Mouse (Mus musculus) midbrain, embryonic 15.5 days (tissue): Measurements from ENCODE around the gene Top3a. TPM values are rescaled to one million over a fixed set of nuclear protein-coding genes. Genes with fewer than 3 reads are reported as not detected.

ENCODE experiments used
- ATAC-seq: fragments of 200-750 bp; cut with Nextera tagmentation; replicated peaks from 2 replicates; pipeline ENCODE4 v1.8.0; 2017; ENCODE audit warnings: moderate TSS enrichment
- H3K27ac ChIP-seq: fragments of 300-500 bp; sonication (generic); 2 replicates; pipeline ENCODE4 v1.5.1; 2015; ENCODE audit warnings: mild to moderate bottlenecking, inconsistent platforms
- H3K27me3 ChIP-seq: fragments of 300-500 bp; sonication (generic); replicated peaks from 2 replicates; pipeline ENCODE4 v1.6.1; 2015; ENCODE audit warnings: inconsistent platforms
- H3K36me3 ChIP-seq: fragments of 300-500 bp; sonication (generic); replicated peaks from 2 replicates; pipeline ENCODE4 v1.6.1; 2015; ENCODE audit warnings: inconsistent platforms
- H3K4me1 ChIP-seq: fragments of 300-500 bp; sonication (generic); 2 replicates; pipeline ENCODE4 v1.6.1; 2015; ENCODE audit warnings: inconsistent platforms
- H3K4me2 ChIP-seq: fragments of 300-500 bp; sonication (generic); 2 replicates; pipeline ENCODE4 v1.6.1; 2015; ENCODE audit warnings: inconsistent platforms, mild to moderate bottlenecking, moderate library complexity
- H3K4me3 ChIP-seq: fragments of 300-500 bp; sonication (generic); 2 replicates; pipeline ENCODE4 v1.5.1; 2015; ENCODE audit warnings: mild to moderate bottlenecking, inconsistent platforms
- H3K9ac ChIP-seq: fragments of 300-500 bp; sonication (generic); 2 replicates; pipeline ENCODE4 v1.6.1; 2015; ENCODE audit warnings: mild to moderate bottlenecking, inconsistent platforms
- H3K9me3 ChIP-seq: fragments of 300-500 bp; sonication (generic); 2 replicates; pipeline ENCODE4 v1.6.1; 2016; ENCODE audit warnings: inconsistent platforms
- WGBS: fragments of 180-500 bp; shearing (Covaris S2); methylation state at CpG from one replicate; pipeline ENCODE4 v1.1.7; 2015; ENCODE audit warnings: mixed read lengths; 5-methylcytosine and 5-hydroxymethylcytosine counted together
- polyA plus RNA-seq: library from polyadenylated mRNA; unstranded; fragments of >200 nt; fragmentation: Nextera tagmentation; extraction: Ambion mirVana; gene quantifications from 2 replicates; pipeline ENCODE4 v1.2.1, GENCODE M21; 2015

Top3a gene
- polyA plus RNA-seq, 1 experiment from 2014 or later: 9.4 TPM

DNA sequence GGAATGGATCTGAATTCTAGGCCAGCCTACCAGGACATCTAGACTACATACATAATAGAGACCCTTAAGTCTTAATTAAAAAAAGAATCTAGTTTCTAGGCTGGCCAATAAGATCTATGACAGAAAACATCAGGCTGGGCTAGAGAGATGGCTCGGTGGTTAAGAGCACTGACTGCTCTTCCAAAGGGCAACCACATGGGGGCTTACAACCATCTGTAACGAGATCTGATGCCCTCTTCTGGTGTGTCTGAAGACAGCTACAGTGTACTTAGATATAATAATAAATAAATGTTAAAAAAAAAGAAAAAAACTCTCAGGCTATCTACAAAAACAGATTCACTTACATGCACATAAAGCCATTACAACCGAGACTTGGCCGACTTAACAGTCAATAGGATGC, 22.8 kb upstream of the Top3a start:
- ATAC-seq: no peak
- Histone ChIP-seq H3K9me3 (no peaks in the 10 kb centered on the region), H3K27ac (no peak overlapping the region), H3K27me3 (no peaks in the 10 kb centered on the region), H3K36me3 (no peaks in the 10 kb centered on the region), H3K4me3 (no peak overlapping the region), H3K4me2 (no peak overlapping the region), H3K4me1 (no peaks in the 10 kb centered on the region), H3K9ac (no peak overlapping the region)
- WGBS: 93% methylated on average over 4 of the region's 4 CpGs

DNA sequence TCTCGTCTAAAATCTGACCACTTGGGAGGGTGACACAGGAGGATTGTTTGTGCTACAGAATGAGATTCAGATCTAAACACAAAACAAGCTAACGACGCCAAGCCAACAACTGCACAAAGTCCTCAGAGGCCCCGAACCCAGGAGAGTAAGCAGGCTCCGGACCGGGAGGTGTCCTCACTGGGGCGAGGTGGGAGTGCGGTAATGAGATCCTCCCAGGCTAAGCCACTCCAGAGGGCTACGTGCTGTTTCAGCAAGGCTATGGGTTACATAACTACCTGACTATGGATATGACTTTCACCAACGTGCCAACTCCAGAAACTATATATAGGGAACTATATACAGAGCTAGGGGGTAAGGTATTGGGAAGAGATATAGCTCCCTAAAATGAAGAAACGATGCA, 19.2 kb upstream of the Top3a start:
- WGBS: 94% methylated on average over 11 of the region's 11 CpGs

GRCm38 (mm10) chr11:60790472-60790871, 13.3 kb upstream of the Top3a start:
- ATAC-seq: no peak
- H3K27ac ChIP-seq: no peak overlapping the region
- H3K27me3 ChIP-seq: no peaks in the 10 kb centered on the region
- 83% methylated on average over 2 of the region's 2 CpGs for WGBS
- H3K4me1 ChIP-seq: no peaks in the 10 kb centered on the region
- H3K9ac ChIP-seq: no peak overlapping the region
- H3K36me3 ChIP-seq: peaks cover 32% of the 10 kb centered on the region; the same call in 1 of the 2 replicates
- no peak overlapping the region for H3K4me2 ChIP-seq
- no peak overlapping the region for H3K4me3 ChIP-seq
- no peaks in the 10 kb centered on the region for H3K9me3 ChIP-seq

More for the DNA sequence above, 19.2 kb upstream of the Top3a start:
- Histone ChIP-seq H3K4me2 (no peak overlapping the region), H3K4me1 (no peaks in the 10 kb centered on the region), H3K9ac (no peak overlapping the region), H3K36me3 (no peaks in the 10 kb centered on the region), H3K4me3 (no peak overlapping the region), H3K27ac (no peak overlapping the region), H3K9me3 (no peaks in the 10 kb centered on the region), H3K27me3 (no peaks in the 10 kb centered on the region)
- ATAC-seq: no peak

GRCm38 (mm10) chr11:60787595-60787994, 10.4 kb upstream of the Top3a start:
- Histone ChIP-seq H3K27ac (no peak overlapping the region), H3K27me3 (no peaks in the 10 kb centered on the region), H3K9ac (no peak overlapping the region), H3K4me1 (peaks cover 5% of the 10 kb centered on the region), H3K9me3 (no peaks in the 10 kb centered on the region), H3K4me3 (no peak overlapping the region), H3K4me2 (no peak overlapping the region), H3K36me3 (peaks cover 45% of the 10 kb centered on the region; the same call in 1 of the 2 replicates)
- ATAC-seq: no peak
- 40% methylated on average over 1 of the region's 1 CpGs for WGBS

- no peaks in the 10 kb centered on the region for H3K9me3 ChIP-seq
- H3K27me3 ChIP-seq: no peaks in the 10 kb centered on the region
- H3K9ac ChIP-seq: no peak overlapping the region
- no peak overlapping the region for H3K4me3 ChIP-seq
- H3K4me2 ChIP-seq: no peak overlapping the region
- 96% methylated on average over 8 of the region's 8 CpGs for WGBS
- peaks cover 37% of the 10 kb centered on the region for H3K4me1 ChIP-seq
- no peak overlapping the region for H3K27ac ChIP-seq
- no peak for ATAC-seq
- H3K36me3 ChIP-seq: peaks cover 36% of the 10 kb centered on the region; the same call in 1 of the 2 replicates
Observed at GRCm38 (mm10) chr11:60784179-60784922, 7.2 kb upstream of the Top3a start.

DNA sequence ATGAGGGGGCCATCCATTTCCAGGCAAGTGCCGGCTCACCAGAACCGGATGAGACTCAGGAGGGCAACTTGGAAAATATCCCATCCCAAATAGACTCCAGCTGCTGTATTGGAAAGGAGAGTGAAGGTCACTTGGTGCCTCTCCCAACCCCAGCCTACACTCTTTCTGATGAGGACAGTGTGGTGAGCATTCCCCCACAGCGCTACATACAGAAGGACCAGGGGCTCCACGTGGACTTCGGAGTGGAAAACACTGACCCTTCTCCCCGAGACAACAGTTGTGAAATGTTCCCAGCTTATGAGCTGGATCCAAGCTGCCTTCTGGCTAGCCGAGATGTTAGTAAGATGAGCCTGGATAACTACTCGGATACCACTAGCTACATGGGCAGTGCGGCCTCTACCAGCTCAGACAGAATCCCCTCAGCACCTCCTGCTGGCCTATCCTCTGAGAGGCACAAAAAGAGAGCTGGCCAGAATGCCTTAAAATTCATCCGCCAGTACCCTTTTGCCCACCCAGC, 2.6 kb upstream of the Top3a start:
- H3K27me3 ChIP-seq: no peaks in the 10 kb centered on the region
- WGBS: 89% methylated on average over 10 of the region's 10 CpGs
- H3K9ac ChIP-seq: peak overlapping the region; percentile 19; the same call in 1 of the 2 replicates
- H3K27ac ChIP-seq: no peak overlapping the region
- H3K9me3 ChIP-seq: no peaks in the 10 kb centered on the region
- peak overlapping the region; percentile 79 for H3K4me2 ChIP-seq
- no peak for ATAC-seq
- H3K4me3 ChIP-seq: peak overlapping the region; percentile 11; the same call in 1 of the 2 replicates
- H3K36me3 ChIP-seq: peaks cover 10% of the 10 kb centered on the region; the same call in 1 of the 2 replicates
- H3K4me1 ChIP-seq: peaks cover 72% of the 10 kb centered on the region

DNA sequence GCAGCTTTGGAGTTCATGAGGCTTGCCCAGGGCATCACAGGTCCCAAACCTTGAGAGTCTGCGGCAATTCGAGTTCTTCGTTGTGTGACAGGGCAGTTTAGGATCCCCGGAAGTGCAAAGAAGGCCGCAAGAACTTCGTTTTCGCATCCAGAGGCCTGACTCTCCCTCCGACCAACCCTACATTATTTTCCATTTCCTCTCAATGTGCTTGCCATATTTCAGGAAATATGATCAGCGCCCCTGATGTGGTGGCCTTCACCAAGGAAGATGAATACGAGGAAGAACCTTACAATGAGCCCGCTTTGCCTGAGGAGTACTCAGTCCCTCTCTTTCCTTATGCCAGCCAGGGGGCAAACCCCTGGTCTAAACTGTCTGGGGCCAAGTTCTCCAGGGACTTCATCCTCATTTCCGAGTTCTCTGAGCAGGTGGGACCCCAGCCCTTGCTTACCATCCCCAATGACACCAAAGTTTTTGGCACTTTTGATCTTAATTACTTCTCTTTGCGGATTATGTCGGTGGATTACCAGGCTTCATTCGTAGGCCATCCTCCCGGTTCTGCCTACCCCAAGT, 721 bp upstream of the Top3a start:
- Histone ChIP-seq H3K27ac (peak overlapping the region; percentile 82), H3K9me3 (no peaks in the 10 kb centered on the region), H3K4me2 (peak overlapping the region; percentile 79), H3K27me3 (no peaks in the 10 kb centered on the region), H3K4me1 (peaks cover 75% of the 10 kb centered on the region), H3K36me3 (no peaks in the 10 kb centered on the region), H3K4me3 (peak overlapping the region; percentile 68), H3K9ac (peak overlapping the region; percentile 61)
- 24% methylated on average over 16 of the region's 16 CpGs for WGBS
- ATAC-seq: no peak

- H3K36me3 ChIP-seq: no peaks in the 10 kb centered on the region
- peak overlapping the region; percentile 79 for H3K4me2 ChIP-seq
- no peaks in the 10 kb centered on the region for H3K27me3 ChIP-seq
- ATAC-seq: no peak
- H3K4me3 ChIP-seq: peak overlapping the region; percentile 68
- H3K4me1 ChIP-seq: peaks cover 59% of the 10 kb centered on the region
- 5% methylated on average over 17 of the region's 17 CpGs for WGBS
- H3K9ac ChIP-seq: peak overlapping the region; percentile 61
- H3K9me3 ChIP-seq: no peaks in the 10 kb centered on the region
- H3K27ac ChIP-seq: no peak overlapping the region
Observed at GRCm38 (mm10) chr11:60776107-60776828, 897 bp downstream of the Top3a start.

GRCm38 (mm10) chr11:60775578-60775977, 1.6 kb downstream of the Top3a start:
- H3K4me1 ChIP-seq: peaks cover 52% of the 10 kb centered on the region
- no peaks in the 10 kb centered on the region for H3K9me3 ChIP-seq
- H3K4me3 ChIP-seq: peak overlapping the region; percentile 68
- ATAC-seq: no peak
- H3K4me2 ChIP-seq: peak overlapping the region; percentile 79
- no peak overlapping the region for H3K27ac ChIP-seq
- no peaks in the 10 kb centered on the region for H3K27me3 ChIP-seq
- H3K36me3 ChIP-seq: no peaks in the 10 kb centered on the region
- no peak overlapping the region for H3K9ac ChIP-seq
- WGBS: 53% methylated on average over 6 of the region's 6 CpGs

GRCm38 (mm10) chr11:60774841-60775240, 2.3 kb downstream of the Top3a start:
- Histone ChIP-seq H3K27ac (no peak overlapping the region), H3K4me3 (no peak overlapping the region), H3K36me3 (no peaks in the 10 kb centered on the region), H3K4me2 (peak overlapping the region; percentile 6; the same call in 1 of the 2 replicates), H3K4me1 (peaks cover 45% of the 10 kb centered on the region), H3K27me3 (no peaks in the 10 kb centered on the region), H3K9me3 (no peaks in the 10 kb centered on the region), H3K9ac (no peak overlapping the region; the same call in 1 of the 2 replicates)
- no peak for ATAC-seq
- 74% methylated on average over 1 of the region's 1 CpGs for WGBS

DNA sequence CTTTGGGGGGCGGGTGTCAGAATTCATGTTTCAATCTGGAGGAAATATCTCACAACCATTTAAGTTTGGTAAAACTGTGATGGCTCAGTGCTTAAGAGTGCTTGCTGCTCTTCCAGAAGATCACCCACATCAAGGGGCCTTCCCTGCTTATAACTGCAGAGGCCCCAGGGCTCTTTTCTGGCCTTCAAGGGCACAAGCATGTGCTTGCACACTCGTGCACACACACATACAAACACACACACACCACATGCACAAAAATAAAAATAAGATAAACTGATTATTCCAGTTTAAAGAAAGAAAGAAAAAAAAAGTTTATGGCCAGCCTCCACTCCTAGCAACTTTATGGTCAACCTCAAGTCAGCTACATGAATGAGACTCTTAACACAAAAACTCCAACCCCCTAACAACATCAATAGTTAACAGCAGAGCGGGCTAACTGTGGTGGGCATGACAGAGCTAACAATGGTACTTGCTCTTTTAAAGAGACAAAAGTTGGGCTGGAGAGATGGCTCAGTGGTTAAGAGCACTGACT, 2.9 kb downstream of the Top3a start:
- H3K36me3 ChIP-seq: no peaks in the 10 kb centered on the region
- no peak overlapping the region for H3K4me2 ChIP-seq
- no peaks in the 10 kb centered on the region for H3K9me3 ChIP-seq
- H3K27ac ChIP-seq: no peak overlapping the region
- no peak overlapping the region for H3K4me3 ChIP-seq
- no peaks in the 10 kb centered on the region for H3K27me3 ChIP-seq
- no peak overlapping the region for H3K9ac ChIP-seq
- H3K4me1 ChIP-seq: peaks cover 38% of the 10 kb centered on the region
- 91% methylated on average over 3 of the region's 3 CpGs for WGBS
- no peak for ATAC-seq

- no peak for ATAC-seq
- H3K27me3 ChIP-seq: no peaks in the 10 kb centered on the region
- H3K9me3 ChIP-seq: no peaks in the 10 kb centered on the region
- 90% methylated on average over 4 of the region's 4 CpGs for WGBS
- H3K4me2 ChIP-seq: no peak overlapping the region
- no peak overlapping the region for H3K27ac ChIP-seq
- H3K36me3 ChIP-seq: no peaks in the 10 kb centered on the region
- H3K4me3 ChIP-seq: no peak overlapping the region
- H3K9ac ChIP-seq: no peak overlapping the region
- H3K4me1 ChIP-seq: peaks cover 24% of the 10 kb centered on the region
Observed at GRCm38 (mm10) chr11:60772161-60772560, 5.0 kb downstream of the Top3a start.
